Mouse (Mus musculus) liver, embryonic 14.5 days (tissue): Measurements from ENCODE around the gene Fgfr4. TPM values are rescaled to one million over a fixed set of nuclear protein-coding genes. Genes with fewer than 3 reads are reported as not detected.
"Not testable (repeated sequence)": the region's sequence is repeated elsewhere in the genome, so short reads cannot be mapped to it uniquely, and the experiment has no call there.

Experiments
- ATAC-seq: fragments of 200-750 bp; cut with Nextera tagmentation; 2 replicates; pipeline ENCODE4 v1.8.0; 2017; ENCODE audit warnings: moderate number of reproducible peaks, mild to moderate bottlenecking, moderate library complexity; ENCODE audit not compliant: insufficient read depth
- DNase-seq, 3 experiments: peaks; one replicate each; pipeline ENCODE4 v3.0.0-alpha.2; 2012 to 2013; ENCODE audit warnings: low read depth in 3 of 3, low spot score in 3 of 3
- H3K27ac ChIP-seq: fragments of 300-500 bp; sonication (generic); 2 replicates; pipeline ENCODE4 v1.5.1; 2014; ENCODE audit warnings: moderate library complexity, mild to moderate bottlenecking, control low read depth, inconsistent platforms
- H3K27me3 ChIP-seq: fragments of 300-500 bp; sonication (generic); 2 replicates; pipeline ENCODE4 v1.6.1; 2014; ENCODE audit warnings: mild to moderate bottlenecking, low read length, moderate library complexity; ENCODE audit not compliant: control insufficient read depth, insufficient read depth
- H3K36me3 ChIP-seq: fragments of 300-500 bp; sonication (generic); replicated peaks from 2 replicates; pipeline ENCODE4 v1.6.1; 2014; ENCODE audit warnings: low read depth; ENCODE audit not compliant: control insufficient read depth, insufficient read depth
- H3K4me1 ChIP-seq, 2 experiments: fragments of 200-500 bp in 1 of 2; fragments of 300-500 bp in 1 of 2; sonication (generic) in 1 of 2; replicated peaks; 2 replicates each; pipeline ENCODE4 v1.6.1; 2012 to 2014; ENCODE audit warnings: antibody characterized with exemption in 1 of 2, inconsistent platforms in 1 of 2, low read length in 1 of 2; ENCODE audit not compliant: control insufficient read depth in 2 of 2, insufficient read depth in 2 of 2
- H3K4me2 ChIP-seq: fragments of 300-500 bp; sonication (generic); 2 replicates; pipeline ENCODE4 v1.6.1; 2014; ENCODE audit warnings: low read depth, mild to moderate bottlenecking, control low read depth, moderate library complexity
- H3K4me3 ChIP-seq, 2 experiments: fragments of 200-500 bp in 1 of 2; fragments of 300-500 bp in 1 of 2; sonication (generic) in 1 of 2; 2 replicates each; pipeline ENCODE4 v1.5.1; 2012 to 2014; ENCODE audit warnings: low read depth in 2 of 2, low read length in 2 of 2, mild to moderate bottlenecking in 2 of 2, control low read depth in 1 of 2, inconsistent platforms in 1 of 2, moderate library complexity in 1 of 2; ENCODE audit not compliant: insufficient read depth in 1 of 2
- H3K9ac ChIP-seq: fragments of 300-500 bp; sonication (generic); replicated peaks from 2 replicates; pipeline ENCODE4 v1.6.1; 2014; ENCODE audit warnings: mild to moderate bottlenecking, control low read depth, moderate library complexity
- H3K9me3 ChIP-seq: fragments of 300-500 bp; sonication (generic); 2 replicates; pipeline ENCODE4 v1.6.1; 2016; ENCODE audit warnings: low read length, mixed read lengths; ENCODE audit not compliant: control insufficient read depth
- CTCF ChIP-seq: IDR thresholded peaks from 2 replicates; pipeline ENCODE4 v1.5.1; 2016; ENCODE audit warnings: antibody characterized with exemption, low read depth, control low read depth
- EP300 ChIP-seq: IDR thresholded peaks from 2 replicates; pipeline ENCODE4 v1.6.1; 2016; ENCODE audit warnings: antibody characterized with exemption, low read depth
- WGBS: fragments of 180-500 bp; shearing (Covaris S2); extraction: QIAGEN DNeasy Blood & Tissue Kit; methylation state at CpG from one replicate; pipeline ENCODE4 v1.1.7; 2014; ENCODE audit not compliant: insufficient replicate concordance; 5-methylcytosine and 5-hydroxymethylcytosine counted together
- polyA plus RNA-seq, 2 experiments: library from polyadenylated mRNA; depleted of rRNA in 1 of 2; stranded (reverse) in 1 of 2; unstranded in 1 of 2; fragments of >200 nt; fragmentation: Nextera tagmentation in 1 of 2; extraction: Ambion mirVana in 1 of 2; gene quantifications; 2 replicates each; pipeline versions ENCODE4 v1.2.1 to v1.2.3; 2012 to 2014

Fgfr4 gene
- polyA plus RNA-seq, 2 experiments, result 3.3 to 3.9 TPM

DNA sequence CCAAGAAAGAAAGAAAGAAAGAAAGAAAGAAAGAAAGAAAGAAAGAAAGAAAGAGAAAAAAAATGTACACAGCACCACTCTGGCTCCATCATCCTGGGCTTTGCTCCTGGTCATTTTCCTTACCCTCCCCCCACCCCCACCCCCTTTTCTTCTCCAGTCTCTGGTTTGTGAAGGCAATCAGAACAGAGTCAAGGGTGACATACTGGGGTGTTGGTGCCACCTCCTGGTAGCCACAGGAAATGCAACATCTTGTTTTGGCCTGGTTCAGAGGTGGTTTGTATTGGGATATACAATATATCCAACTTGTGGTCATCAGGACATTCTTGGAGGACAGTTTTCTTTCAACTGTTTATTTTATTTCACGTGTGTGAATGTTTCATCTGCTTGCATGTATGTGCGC lies 26.1 kb downstream of the Fgfr4 start:
- no peak overlapping the region for H3K4me3 ChIP-seq
- no peaks in the 10 kb centered on the region for H3K36me3 ChIP-seq
- WGBS, result 46% methylated on average over 2 of the region's 2 CpGs
- ATAC-seq, result no peak
- no peaks in the 10 kb centered on the region for H3K9me3 ChIP-seq
- no peak overlapping the region for H3K9ac ChIP-seq
- peaks cover 2 to 15% of the 10 kb centered on the region in 2 experiments; a peak in 3 of 4 replicates for H3K4me1 ChIP-seq
- no peak overlapping the region for H3K27ac ChIP-seq
- DNase-seq, result peak in 2 of 3 experiments; percentile 47 to 53
- TF ChIP-seq CTCF (peak; percentile 85), EP300 (no peak)
- H3K4me2 ChIP-seq, result no peak overlapping the region
- H3K27me3 ChIP-seq, result no peaks in the 10 kb centered on the region

DNA sequence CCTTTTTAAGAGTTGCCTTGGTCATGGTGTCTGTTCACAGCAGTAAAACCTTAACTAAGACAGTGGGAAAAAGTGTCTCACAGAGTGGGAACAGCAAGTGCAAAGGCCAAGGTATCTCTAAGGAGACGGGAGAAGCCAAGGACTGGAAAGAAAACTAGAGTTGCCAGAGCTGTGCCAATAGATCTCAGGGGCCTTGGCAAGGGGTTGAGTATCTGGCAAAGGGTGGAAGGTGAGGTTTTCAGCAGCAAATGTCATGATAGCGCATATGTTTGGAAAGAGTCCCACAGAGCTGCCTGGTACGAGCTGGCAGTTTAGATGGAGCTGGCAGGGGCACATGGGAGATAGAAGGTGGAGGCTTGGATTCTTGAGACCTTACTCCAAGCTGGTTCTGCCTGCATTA lies 27.2 kb downstream of the Fgfr4 start:
- H3K4me3 ChIP-seq, result no peak overlapping the region
- H3K9me3 ChIP-seq, result no peaks in the 10 kb centered on the region
- WGBS, result 82% methylated on average over 3 of the region's 3 CpGs
- no peak for DNase-seq
- peaks cover 2 to 15% of the 10 kb centered on the region in 2 experiments; a peak in 3 of 4 replicates for H3K4me1 ChIP-seq
- no peaks in the 10 kb centered on the region for H3K36me3 ChIP-seq
- TF ChIP-seq EP300, result no peak
- TF ChIP-seq CTCF, result no peak
- H3K9ac ChIP-seq, result no peak overlapping the region
- H3K4me2 ChIP-seq, result no peak overlapping the region
- ATAC-seq, result no peak
- H3K27me3 ChIP-seq, result no peaks in the 10 kb centered on the region
- no peak overlapping the region for H3K27ac ChIP-seq

DNA sequence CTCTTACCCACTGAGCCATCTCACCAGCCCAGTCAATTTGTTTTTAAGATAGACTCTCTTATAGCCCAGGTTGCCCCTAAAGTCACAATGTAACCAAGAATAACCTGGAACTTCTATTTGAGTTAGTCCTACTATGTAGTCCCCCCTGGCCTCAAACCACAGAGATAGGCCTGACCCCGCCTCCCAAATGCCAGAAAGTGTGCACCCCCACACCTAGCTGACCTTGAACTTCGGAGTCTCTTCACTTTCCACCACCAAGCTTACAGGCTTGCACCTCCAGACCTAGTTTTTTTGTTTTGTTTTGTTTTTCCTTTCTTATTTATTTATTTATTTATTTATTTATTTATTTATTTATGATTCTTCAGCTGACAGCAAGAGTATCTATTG lies 29.3 kb downstream of the Fgfr4 start:
- no peaks in the 10 kb centered on the region for H3K27me3 ChIP-seq
- peak overlapping the region; percentile 50 to 65 for H3K4me3 ChIP-seq
- H3K4me1 ChIP-seq, result peaks cover 2 to 15% of the 10 kb centered on the region in 2 experiments; a peak in 3 of 4 replicates
- no peak for DNase-seq
- H3K36me3 ChIP-seq, result no peaks in the 10 kb centered on the region
- H3K9me3 ChIP-seq, result no peaks in the 10 kb centered on the region
- ATAC-seq, result no peak
- WGBS, result 32% methylated on average over 2 of the region's 2 CpGs
- TF ChIP-seq CTCF, result no peak
- TF ChIP-seq EP300, result no peak
- H3K9ac ChIP-seq, result peak overlapping the region; percentile 60
- peak overlapping the region; percentile 67 for H3K4me2 ChIP-seq
- peak overlapping the region; percentile 50 for H3K27ac ChIP-seq

DNA sequence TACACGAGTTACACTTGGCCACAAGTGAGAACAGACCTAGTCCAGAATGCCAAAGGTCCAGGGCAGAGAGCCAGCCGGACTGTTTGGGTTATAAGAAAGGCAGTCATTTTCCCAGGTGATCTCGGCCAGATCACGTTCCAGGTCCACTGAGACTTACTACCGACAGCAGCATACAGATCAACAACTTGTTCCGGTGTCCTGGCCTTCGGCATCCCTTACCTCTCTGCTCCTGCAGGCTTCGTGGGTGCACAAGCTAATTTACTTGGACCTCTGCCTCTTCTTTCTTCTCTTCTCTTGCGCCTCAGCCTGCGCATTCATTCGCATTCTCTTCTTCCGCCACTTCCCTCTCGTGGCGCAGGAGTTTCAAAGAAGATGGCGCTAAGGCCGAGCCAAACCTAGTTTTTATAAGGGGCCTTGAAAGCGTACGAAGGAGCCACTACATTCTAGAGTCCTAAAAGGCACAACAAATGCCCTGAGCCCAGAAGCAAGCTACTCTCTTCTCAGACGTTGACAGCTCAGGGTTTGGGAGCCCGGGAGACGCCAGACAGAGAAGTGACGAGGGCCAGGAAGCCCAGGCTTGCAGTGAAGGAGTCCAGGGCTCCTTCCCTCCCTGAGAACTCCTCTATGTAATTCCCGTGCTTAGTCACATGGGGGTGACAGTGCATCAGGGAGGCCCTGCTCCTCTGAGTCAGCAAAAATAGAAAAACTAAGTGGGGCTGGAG lies 29.9 kb downstream of the Fgfr4 start:
- ATAC-seq, result peak; percentile 90
- Histone ChIP-seq H3K4me2 (peak overlapping the region; percentile 67), H3K9me3 (no peaks in the 10 kb centered on the region), H3K27ac (peak overlapping the region; percentile 50), H3K27me3 (no peaks in the 10 kb centered on the region), H3K9ac (peak overlapping the region; percentile 60), H3K36me3 (no peaks in the 10 kb centered on the region), H3K4me3 (peak overlapping the region; percentile 50 to 65), H3K4me1 (peaks cover 2 to 15% of the 10 kb centered on the region in 2 experiments; a peak in 3 of 4 replicates)
- peak; percentile 37 to 78 (median 68) for DNase-seq
- WGBS, result 8% methylated on average over 23 of the region's 23 CpGs
- TF ChIP-seq CTCF (peak; percentile 84), EP300 (no peak)

DNA sequence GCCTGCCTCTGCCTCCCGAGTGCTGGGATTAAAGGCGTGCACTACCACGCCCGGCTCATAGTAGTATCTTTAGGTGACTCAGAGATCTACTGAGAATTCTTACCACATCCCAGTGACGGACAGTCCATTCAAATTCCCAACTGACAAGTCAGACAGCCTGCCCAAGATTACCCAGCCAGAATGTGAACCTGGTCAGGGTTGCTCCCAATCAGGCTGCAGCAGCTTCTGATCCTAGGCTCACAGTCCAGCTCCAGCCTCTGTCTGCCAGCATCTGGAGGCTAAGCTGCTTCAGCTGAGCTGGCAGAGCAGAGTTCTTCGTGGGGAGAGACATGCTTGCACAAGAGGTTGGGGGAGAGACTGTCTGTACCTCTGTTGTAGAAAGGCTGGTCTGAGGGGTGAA lies 30.9 kb downstream of the Fgfr4 start:
- Histone ChIP-seq H3K4me3 (no peak overlapping the region), H3K9ac (no peak overlapping the region), H3K27me3 (no peaks in the 10 kb centered on the region), H3K9me3 (no peaks in the 10 kb centered on the region), H3K36me3 (no peaks in the 10 kb centered on the region), H3K4me1 (peaks cover 2 to 15% of the 10 kb centered on the region in 2 experiments; a peak in 3 of 4 replicates), H3K4me2 (no peak overlapping the region), H3K27ac (no peak overlapping the region)
- TF ChIP-seq EP300 (no peak), CTCF (no peak)
- no peak for DNase-seq
- no peak for ATAC-seq
- 69% methylated on average over 6 of the region's 6 CpGs for WGBS

DNA sequence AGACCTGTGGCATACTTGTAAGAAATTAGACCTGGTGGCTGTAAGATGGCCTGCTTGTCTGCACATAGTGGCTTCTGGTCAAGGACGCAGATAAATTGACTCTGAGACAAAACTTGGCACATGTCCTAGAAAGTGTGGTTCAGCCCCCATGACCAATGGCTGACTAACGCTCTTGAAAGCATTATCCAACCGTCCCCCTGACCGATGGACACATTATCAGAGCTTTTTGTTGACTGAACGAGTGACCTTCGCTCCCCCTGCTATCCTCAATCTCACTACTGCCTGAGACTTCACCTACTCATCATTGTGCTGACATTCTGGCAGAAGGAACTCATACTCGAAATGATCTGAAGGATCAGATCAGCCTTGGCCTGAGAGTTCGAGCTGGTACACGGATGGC lies 34.6 kb downstream of the Fgfr4 start:
- not testable (repeated sequence) for H3K4me2 ChIP-seq, H3K27me3 ChIP-seq, H3K4me3 ChIP-seq, H3K9ac ChIP-seq, DNase-seq, ATAC-seq, H3K27ac ChIP-seq, H3K9me3 ChIP-seq, H3K36me3 ChIP-seq
- WGBS, result 53% methylated on average over 3 of the region's 9 CpGs
- H3K4me1 ChIP-seq, result peaks cover 7 to 23% of the 10 kb centered on the region in 2 experiments
